Mouse (Mus musculus) brain, adult 2 months (tissue): ENCODE measurements at regions not wholly inside any gene's neighbourhood (a gene's known extent, or its start where the extent isn't known, plus 50 kb on each side); places are given as distances from the start of the nearest gene placed in this dataset.

Source experiments
- DNase-seq: peaks from one replicate; pipeline ENCODE4 v3.0.0; 2011; ENCODE audit warnings: low read depth, low spot score

- DNase-seq = no peak
These were observed 358.6 kb upstream of the Diaph2 start for GRCm38 (mm10) chrX:129390920-129391319.

- no peak for DNase-seq
These were observed 341.8 kb upstream of the Diaph2 start for GRCm38 (mm10) chrX:129407778-129408177.

DNA sequence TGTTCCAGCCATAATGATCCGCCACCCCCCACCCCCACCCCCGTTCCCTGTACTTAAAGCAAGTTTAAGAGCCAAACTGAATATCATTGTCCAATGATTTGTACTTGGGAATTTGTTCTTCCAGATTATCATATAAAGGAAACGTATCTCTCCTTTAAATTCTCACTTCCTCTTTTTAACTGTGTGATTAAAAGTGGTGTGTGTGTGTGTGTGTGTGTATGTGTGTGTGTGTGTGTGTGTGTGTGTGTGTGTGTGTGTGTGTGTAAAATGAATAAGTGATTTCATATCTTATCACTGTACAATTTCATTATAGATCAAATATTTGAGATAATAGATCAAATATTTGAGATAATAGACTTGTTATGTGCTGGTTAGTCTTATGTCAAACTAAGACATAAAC is 339.5 kb upstream of the Diaph2 start:
- no peak for DNase-seq

DNA sequence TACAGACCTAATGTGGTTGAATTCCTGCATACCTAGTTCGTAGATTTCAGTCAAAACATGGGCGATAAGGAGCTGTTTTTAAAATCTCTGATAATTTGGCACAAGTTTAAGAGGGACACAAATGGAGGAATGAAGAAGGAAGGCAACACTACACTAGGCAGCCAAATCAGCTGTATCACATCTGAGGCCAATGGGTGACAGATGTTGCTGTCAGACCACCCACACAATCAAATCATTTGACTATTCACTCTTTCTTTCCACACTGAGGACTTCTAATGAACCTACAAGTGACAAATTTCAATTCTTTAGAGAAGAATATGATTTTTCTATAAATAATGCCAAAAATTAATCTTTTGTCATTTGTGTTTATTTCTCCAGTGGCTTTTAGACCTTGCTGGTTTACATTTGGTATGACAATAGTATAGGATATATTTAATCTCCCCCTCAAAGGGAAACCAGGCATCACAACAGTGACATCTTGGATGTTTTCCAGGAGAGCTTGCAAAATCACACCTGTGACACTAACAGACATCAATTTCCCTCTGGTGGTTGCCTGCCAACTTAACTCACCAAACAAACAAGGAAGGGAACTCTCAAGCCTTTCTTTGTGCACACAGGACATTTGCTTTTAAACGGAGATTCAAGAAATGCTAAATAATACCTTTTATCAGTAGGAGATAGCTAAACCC is 336.5 kb upstream of the Diaph2 start:
- DNase-seq = peak; percentile 47

- peak; percentile 33 for DNase-seq
These were observed 335.9 kb upstream of the Diaph2 start for GRCm38 (mm10) chrX:129413628-129414000.

DNA sequence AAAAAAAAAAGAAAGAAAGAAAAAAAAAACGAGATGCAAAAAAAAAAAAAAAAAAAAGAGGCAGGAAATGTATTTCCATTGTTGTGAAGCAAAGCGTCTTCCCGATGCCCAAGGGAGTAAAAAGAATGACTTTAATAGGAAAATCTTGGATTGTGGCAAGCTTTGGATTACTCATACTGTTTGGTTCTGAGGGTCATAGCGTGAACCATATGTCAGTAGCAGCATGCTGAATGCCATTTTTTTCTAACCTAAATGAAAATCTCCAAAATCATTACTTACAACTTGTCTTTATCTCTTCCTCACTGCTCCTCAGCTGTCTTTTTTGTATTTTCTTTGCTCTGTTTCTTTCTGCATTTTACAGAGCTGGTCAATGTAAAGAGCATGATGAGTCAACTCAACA is 334.2 kb upstream of the Diaph2 start:
- peak; percentile 60 for DNase-seq

DNA sequence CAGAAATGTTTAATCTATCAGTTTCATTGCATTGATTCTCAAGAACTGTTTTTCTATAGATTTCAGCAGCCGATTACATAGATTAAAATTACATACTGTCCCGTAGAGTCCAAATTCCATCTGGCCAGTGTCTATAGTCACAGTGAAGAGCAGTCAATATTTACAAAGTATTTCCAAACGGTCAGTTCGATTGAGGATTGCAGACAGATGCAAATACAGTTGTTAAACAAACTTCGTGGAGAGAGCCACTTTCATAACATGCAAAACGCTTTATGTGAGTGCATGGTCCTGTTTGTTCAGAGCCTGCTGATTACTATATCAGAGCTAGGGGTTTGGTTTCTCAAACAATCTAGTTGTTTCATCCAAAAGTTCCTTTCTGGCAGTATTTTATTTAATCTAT is 301.0 kb upstream of the Diaph2 start:
- DNase-seq = no peak

DNA sequence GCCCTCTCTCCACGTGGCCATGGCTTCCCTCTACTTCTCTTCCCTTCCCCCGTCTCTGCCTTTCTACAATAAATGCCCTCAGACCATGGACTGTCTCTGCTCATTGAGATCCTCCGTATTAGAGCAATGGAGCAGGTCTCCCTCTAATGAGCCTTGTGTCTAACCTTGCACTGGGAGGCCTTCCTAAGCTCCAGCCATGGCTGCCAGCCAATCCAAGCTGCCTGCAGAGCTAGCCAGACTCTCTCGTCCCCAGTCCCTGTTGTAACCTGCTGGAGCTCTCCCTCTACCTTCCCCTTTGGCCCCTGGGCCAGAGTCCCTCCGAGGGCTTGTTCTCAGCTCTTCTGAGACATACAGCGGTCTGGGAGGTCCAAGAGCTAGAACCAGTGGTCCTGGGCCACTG is 273.3 kb upstream of the Diaph2 start:
- DNase-seq = no peak

- no peak for DNase-seq
These were observed 255.0 kb upstream of the Diaph2 start for GRCm38 (mm10) chrX:129494562-129494961.
